Mouse (Mus musculus) gonadal fat pad, adult 2 months (tissue): ENCODE results near the gene Crim1. TPM values are rescaled to one million over a fixed set of nuclear protein-coding genes. Genes with fewer than 3 reads are reported as not detected.
A peak's percentile ranks its signal among the peaks of the same experiment; 100 is the strongest.

ENCODE experiments used
- DNase-seq: peaks from one replicate; pipeline ENCODE4 v3.0.0-alpha.2; 2012; ENCODE audit warnings: low read depth
- polyA plus RNA-seq: library from polyadenylated mRNA; depleted of rRNA; stranded (reverse); fragments of >200 nt; gene quantifications from 2 replicates; pipeline ENCODE4 v1.2.3, GENCODE M21; 2012

Gene Crim1
- polyA plus RNA-seq, 1 experiment = 44.6 TPM

- DNase-seq = no peak
Observed at GRCm38 (mm10) chr17:78286021-78286420, 86.0 kb downstream of the Crim1 start.

GRCm38 (mm10) chr17:78287391-78287790, 87.3 kb downstream of the Crim1 start:
- DNase-seq = no peak

- no peak for DNase-seq
Observed at GRCm38 (mm10) chr17:78290153-78290876, 90.3 kb downstream of the Crim1 start.

- DNase-seq = no peak
Observed at GRCm38 (mm10) chr17:78291030-78291429, 91.0 kb downstream of the Crim1 start.

GRCm38 (mm10) chr17:78292301-78292700, 92.3 kb downstream of the Crim1 start:
- no peak for DNase-seq

- no peak for DNase-seq
Observed at GRCm38 (mm10) chr17:78292827-78293488, 92.9 kb downstream of the Crim1 start.

- no peak for DNase-seq
Observed at GRCm38 (mm10) chr17:78295979-78296378, 95.9 kb downstream of the Crim1 start.

GRCm38 (mm10) chr17:78298140-78298539, 98.1 kb downstream of the Crim1 start:
- DNase-seq = no peak

GRCm38 (mm10) chr17:78298967-78299540, 99.0 kb downstream of the Crim1 start:
- DNase-seq = no peak

GRCm38 (mm10) chr17:78303053-78303452, 103.0 kb downstream of the Crim1 start:
- DNase-seq = no peak

GRCm38 (mm10) chr17:78304059-78304458, 104.0 kb downstream of the Crim1 start:
- DNase-seq = no peak

- DNase-seq = no peak
Observed at GRCm38 (mm10) chr17:78306434-78306833, 106.4 kb downstream of the Crim1 start.

- no peak for DNase-seq
Observed at GRCm38 (mm10) chr17:78308221-78308620, 108.2 kb downstream of the Crim1 start.

- no peak for DNase-seq
Observed at GRCm38 (mm10) chr17:78313006-78313405, 113.0 kb downstream of the Crim1 start.

- no peak for DNase-seq
Observed at GRCm38 (mm10) chr17:78313612-78314011, 113.6 kb downstream of the Crim1 start.

GRCm38 (mm10) chr17:78315659-78316058, 115.6 kb downstream of the Crim1 start:
- no peak for DNase-seq

- DNase-seq = no peak
Observed at GRCm38 (mm10) chr17:78317381-78317780, 117.3 kb downstream of the Crim1 start.

- no peak for DNase-seq
Observed at GRCm38 (mm10) chr17:78318810-78319209, 118.8 kb downstream of the Crim1 start.

- peak; percentile 77 for DNase-seq
Observed at GRCm38 (mm10) chr17:78321216-78321835, 121.3 kb downstream of the Crim1 start.

GRCm38 (mm10) chr17:78322369-78323335, 122.6 kb downstream of the Crim1 start:
- DNase-seq = peak; percentile 45

- no peak for DNase-seq
Observed at GRCm38 (mm10) chr17:78325761-78326332, 125.8 kb downstream of the Crim1 start.
